Mouse (Mus musculus): ENCODE results near the gene Wnt10a. TPM values are rescaled to one million over a fixed set of nuclear protein-coding genes. Genes with fewer than 3 reads are reported as not detected.

The Wnt10a gene
- polyA plus RNA-seq, 1 experiment from 2014 or later = not detected

DNA sequence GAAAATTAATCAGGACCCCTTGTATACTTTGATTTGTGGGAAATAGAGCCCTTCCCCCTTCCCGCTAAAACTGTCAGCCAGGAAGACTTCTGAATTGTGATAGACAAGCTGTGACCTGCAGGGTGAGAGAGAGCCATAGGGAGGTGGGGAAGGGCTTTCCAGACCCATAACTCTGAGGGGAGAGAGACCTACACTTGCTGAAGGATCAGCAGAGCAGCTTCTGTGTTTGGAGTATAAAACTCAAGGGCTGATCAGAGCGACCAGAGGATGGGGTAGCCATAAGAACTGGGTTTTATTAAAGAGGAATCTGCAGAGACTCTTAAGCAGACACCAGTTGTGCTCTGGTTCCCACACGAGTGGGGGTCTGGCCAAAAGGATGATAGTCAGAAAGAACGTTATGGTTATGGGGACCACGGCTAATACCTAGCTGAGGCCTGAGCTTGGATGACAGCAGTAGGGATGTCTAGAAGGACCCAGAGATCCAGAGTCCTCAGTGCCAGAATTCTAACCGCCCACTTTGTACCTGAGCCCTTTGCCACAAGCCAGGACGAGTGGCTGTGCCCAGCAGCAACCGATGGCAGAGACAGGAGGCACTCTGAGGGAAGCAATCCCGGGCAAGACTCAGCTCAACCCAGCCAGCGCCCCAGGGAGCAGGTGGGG lies 13.0 kb downstream of the Wnt10a start:
- no peak overlapping the region for H3K4me3 ChIP-seq (ENCODE audit: low read depth, low read length)
- ATAC-seq (replicated peaks; ENCODE audit: insufficient number of reproducible peaks, low FRiP score, low TSS enrichment) = no peak
- H3K4me2 ChIP-seq = no peak overlapping the region
- H3K4me1 ChIP-seq (ENCODE audit: control insufficient read depth, insufficient read depth, low read length) = peaks cover 33% of the 10 kb centered on the region
- WGBS (ENCODE audit: insufficient replicate concordance) = 7% methylated on average over 10 of the region's 10 CpGs
- peaks cover 96% of the 10 kb centered on the region for H3K27me3 ChIP-seq (ENCODE audit: control insufficient read depth, insufficient read depth, low read length)
- no peak overlapping the region for H3K9ac ChIP-seq (ENCODE audit: low read depth, low read length)
- no peak overlapping the region for H3K27ac ChIP-seq (ENCODE audit: low read depth, low read length)
- no peaks in the 10 kb centered on the region for H3K9me3 ChIP-seq (replicated peaks; ENCODE audit: control insufficient read depth, low read length)
- H3K36me3 ChIP-seq (ENCODE audit: control insufficient read depth, insufficient read depth, low read length) = no peaks in the 10 kb centered on the region

DNA sequence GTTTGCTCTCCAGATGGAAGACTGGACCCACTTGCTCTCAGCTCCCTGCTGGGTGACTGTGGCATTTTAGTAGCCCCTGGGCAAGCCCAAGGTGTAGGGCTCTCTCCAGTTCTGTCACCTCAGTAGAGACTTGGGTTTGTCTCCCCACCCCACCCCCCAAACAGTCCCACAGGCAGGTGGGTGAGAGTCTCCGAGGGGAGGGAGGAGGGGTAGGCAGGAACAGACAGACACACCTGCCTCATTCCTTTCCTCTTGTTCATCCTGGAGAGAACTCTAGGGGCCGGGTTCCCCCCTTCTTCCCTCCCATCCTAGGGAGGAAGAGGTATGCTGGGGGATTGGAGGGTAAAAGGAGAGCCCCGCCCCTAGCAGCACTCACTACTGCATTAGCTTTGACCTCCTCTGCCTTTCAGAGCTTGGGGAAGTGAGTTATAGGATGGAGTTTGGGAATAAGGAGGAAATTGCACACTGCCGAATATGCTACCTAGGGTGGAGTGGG lies 14.1 kb downstream of the Wnt10a start:
- Histone ChIP-seq H3K9ac (ENCODE audit: low read depth, low read length) (no peak overlapping the region), H3K4me2 (no peak overlapping the region), H3K9me3 (replicated peaks; ENCODE audit: control insufficient read depth, low read length) (no peaks in the 10 kb centered on the region), H3K4me1 (ENCODE audit: control insufficient read depth, insufficient read depth, low read length) (peaks cover 30% of the 10 kb centered on the region), H3K4me3 (ENCODE audit: low read depth, low read length) (no peak overlapping the region), H3K27ac (ENCODE audit: low read depth, low read length) (no peak overlapping the region), H3K27me3 (ENCODE audit: control insufficient read depth, insufficient read depth, low read length) (peaks cover 94% of the 10 kb centered on the region), H3K36me3 (ENCODE audit: control insufficient read depth, insufficient read depth, low read length) (no peaks in the 10 kb centered on the region)
- ATAC-seq (replicated peaks; ENCODE audit: insufficient number of reproducible peaks, low FRiP score, low TSS enrichment) = no peak
- WGBS (ENCODE audit: insufficient replicate concordance) = 28% methylated on average over 4 of the region's 4 CpGs

DNA sequence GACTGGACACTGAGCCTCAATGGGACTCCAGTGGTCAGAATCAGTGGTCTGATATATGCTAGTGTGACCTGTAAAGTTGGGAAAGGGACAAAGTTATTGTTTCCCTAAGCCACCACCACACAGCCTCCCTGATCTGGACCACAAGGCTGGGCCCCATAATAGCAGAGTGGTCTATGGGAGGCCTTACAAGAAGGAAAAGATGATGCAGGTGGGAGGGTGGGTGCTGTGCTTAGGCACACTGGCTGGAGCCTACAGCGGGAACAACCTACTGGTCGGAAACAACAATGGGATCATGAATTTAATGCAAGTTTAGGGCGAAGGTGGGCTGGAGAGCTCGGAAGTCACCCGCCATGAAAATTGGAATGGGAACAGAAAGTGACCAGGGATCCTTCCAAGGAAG lies 14.5 kb downstream of the Wnt10a start:
- Histone ChIP-seq H3K4me3 (ENCODE audit: low read depth, low read length) (no peak overlapping the region), H3K4me2 (no peak overlapping the region), H3K36me3 (ENCODE audit: control insufficient read depth, insufficient read depth, low read length) (no peaks in the 10 kb centered on the region), H3K4me1 (ENCODE audit: control insufficient read depth, insufficient read depth, low read length) (peaks cover 26% of the 10 kb centered on the region), H3K9ac (ENCODE audit: low read depth, low read length) (no peak overlapping the region), H3K27me3 (ENCODE audit: control insufficient read depth, insufficient read depth, low read length) (peaks cover 92% of the 10 kb centered on the region), H3K9me3 (replicated peaks; ENCODE audit: control insufficient read depth, low read length) (no peaks in the 10 kb centered on the region), H3K27ac (ENCODE audit: low read depth, low read length) (no peak overlapping the region)
- WGBS (ENCODE audit: insufficient replicate concordance) = 7% methylated on average over 5 of the region's 5 CpGs
- ATAC-seq (replicated peaks; ENCODE audit: insufficient number of reproducible peaks, low FRiP score, low TSS enrichment) = no peak

DNA sequence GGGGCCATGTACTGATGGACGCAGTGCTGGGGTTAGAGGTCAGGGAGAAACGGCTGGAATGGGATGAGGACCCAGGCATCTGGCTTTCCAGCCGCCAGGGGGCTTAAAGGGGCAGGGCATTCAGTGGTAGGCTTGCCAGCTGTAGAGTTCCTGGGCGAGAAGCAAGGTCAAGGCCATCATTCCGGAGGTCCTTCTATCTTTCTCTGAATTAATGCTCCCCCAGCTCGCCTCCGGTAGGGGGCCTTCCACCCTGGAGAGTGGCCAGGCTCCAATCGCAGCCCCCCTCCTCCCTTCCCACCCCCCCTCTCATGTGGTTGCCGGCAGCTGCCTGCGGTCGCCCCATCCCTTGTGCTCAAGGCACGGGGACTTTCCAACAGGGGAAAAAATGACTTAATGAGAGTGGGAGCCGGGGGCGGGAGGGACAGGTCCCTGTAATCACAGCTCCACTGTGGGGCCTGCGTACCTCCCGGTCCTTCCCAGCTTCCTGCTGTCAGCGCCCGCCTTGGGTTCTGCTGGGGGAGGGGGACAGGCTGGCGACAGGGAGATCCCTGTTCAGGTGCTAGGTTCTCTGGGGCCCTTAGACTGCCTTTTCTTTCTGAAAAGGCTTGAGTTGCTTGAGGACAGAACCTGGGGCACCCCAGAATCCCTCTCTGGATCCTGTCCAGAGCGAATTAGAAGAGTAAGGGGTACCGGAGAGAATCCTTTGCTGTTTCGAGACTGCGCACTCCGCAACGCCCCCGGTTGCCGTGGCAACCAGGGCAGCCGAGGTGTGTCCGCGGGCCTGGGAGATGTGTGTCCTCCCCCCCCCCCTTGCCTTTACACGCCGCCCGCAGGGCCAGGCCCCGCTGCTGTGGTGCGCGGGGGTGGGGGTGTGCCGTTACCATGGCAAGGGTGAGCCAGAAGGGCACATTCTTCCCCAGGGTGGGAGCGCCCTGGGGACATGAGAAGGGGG lies 15.3 kb downstream of the Wnt10a start:
- no peak for ATAC-seq (replicated peaks; ENCODE audit: insufficient number of reproducible peaks, low FRiP score, low TSS enrichment)
- Histone ChIP-seq H3K36me3 (ENCODE audit: control insufficient read depth, insufficient read depth, low read length) (no peaks in the 10 kb centered on the region), H3K27me3 (ENCODE audit: control insufficient read depth, insufficient read depth, low read length) (peaks cover 88% of the 10 kb centered on the region), H3K27ac (ENCODE audit: low read depth, low read length) (no peak overlapping the region), H3K9ac (ENCODE audit: low read depth, low read length) (0 out of 2 replicates have a peak overlapping the region, but pooled peaks have one; percentile 16), H3K4me3 (ENCODE audit: low read depth, low read length) (peak overlapping the region; percentile 30), H3K4me1 (ENCODE audit: control insufficient read depth, insufficient read depth, low read length) (peaks cover 26% of the 10 kb centered on the region), H3K9me3 (replicated peaks; ENCODE audit: control insufficient read depth, low read length) (no peaks in the 10 kb centered on the region), H3K4me2 (peak overlapping the region; percentile 66)
- under 1% methylated on average over 37 of the region's 38 CpGs for WGBS (ENCODE audit: insufficient replicate concordance)

DNA sequence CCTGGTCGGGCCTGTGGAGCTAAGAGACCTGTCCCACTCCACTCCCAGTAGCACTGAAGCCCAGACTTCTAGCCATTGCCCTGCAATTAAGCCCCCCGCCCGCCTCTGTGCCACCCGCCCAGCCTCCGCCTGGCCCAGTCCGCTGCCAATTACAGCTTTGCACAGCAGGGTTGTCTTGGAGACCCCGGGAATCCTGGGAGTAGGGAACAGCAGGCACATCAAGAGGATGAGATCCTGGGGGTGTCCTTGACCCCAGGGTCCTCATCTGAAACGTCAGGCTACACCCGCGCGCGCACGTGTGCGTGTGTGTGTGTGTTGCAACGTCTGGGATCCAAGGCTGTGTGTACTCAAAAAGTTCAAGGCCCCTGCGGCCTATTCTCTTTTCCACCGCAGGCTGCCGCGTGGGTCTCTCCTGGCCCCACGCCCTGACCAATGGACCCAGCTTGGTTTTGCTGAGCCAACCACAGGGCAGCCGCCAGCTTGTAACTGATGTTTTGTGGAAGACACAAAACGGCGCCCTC lies 16.3 kb downstream of the Wnt10a start:
- H3K4me1 ChIP-seq (ENCODE audit: control insufficient read depth, insufficient read depth, low read length) = peaks cover 26% of the 10 kb centered on the region
- 5% methylated on average over 23 of the region's 23 CpGs for WGBS (ENCODE audit: insufficient replicate concordance)
- no peak overlapping the region for H3K27ac ChIP-seq (ENCODE audit: low read depth, low read length)
- 0 out of 2 replicates have a peak overlapping the region, but pooled peaks have one; percentile 3 for H3K4me3 ChIP-seq (ENCODE audit: low read depth, low read length)
- no peak overlapping the region for H3K9ac ChIP-seq (ENCODE audit: low read depth, low read length)
- peaks cover 85% of the 10 kb centered on the region for H3K27me3 ChIP-seq (ENCODE audit: control insufficient read depth, insufficient read depth, low read length)
- ATAC-seq (replicated peaks; ENCODE audit: insufficient number of reproducible peaks, low FRiP score, low TSS enrichment) = no peak
- H3K36me3 ChIP-seq (ENCODE audit: control insufficient read depth, insufficient read depth, low read length) = no peaks in the 10 kb centered on the region
- no peaks in the 10 kb centered on the region for H3K9me3 ChIP-seq (replicated peaks; ENCODE audit: control insufficient read depth, low read length)
- H3K4me2 ChIP-seq = peak overlapping the region; percentile 30; the same call in 1 of the 2 replicates

DNA sequence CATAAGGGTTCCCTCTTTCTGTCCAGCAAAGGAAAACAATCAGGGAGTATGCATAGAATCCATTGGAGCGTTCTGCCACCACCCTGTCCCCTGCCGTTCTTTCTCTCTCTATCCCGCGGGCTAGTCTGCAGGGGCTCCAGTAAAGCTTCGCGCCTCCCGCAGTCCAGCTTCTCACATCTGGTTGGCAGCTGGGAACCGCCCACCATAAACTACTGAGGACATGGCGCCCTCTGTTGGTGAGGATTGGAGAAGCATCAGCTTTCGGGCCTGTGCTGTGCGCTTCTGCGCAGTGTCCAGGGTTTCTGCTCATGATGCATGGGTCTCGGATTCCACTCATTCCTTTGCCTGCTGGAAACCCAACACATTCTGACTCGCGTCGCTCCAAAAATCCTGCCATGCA lies 16.8 kb downstream of the Wnt10a start:
- peaks cover 22% of the 10 kb centered on the region for H3K4me1 ChIP-seq (ENCODE audit: control insufficient read depth, insufficient read depth, low read length)
- H3K4me3 ChIP-seq (ENCODE audit: low read depth, low read length) = peak overlapping the region; percentile 8; the same call in 1 of the 2 replicates
- no peak overlapping the region for H3K9ac ChIP-seq (ENCODE audit: low read depth, low read length)
- WGBS (ENCODE audit: insufficient replicate concordance) = 1% methylated on average over 16 of the region's 16 CpGs
- H3K36me3 ChIP-seq (ENCODE audit: control insufficient read depth, insufficient read depth, low read length) = no peaks in the 10 kb centered on the region
- no peak; the same call in 1 of the 2 replicates for ATAC-seq (replicated peaks; ENCODE audit: insufficient number of reproducible peaks, low FRiP score, low TSS enrichment)
- peaks cover 80% of the 10 kb centered on the region for H3K27me3 ChIP-seq (ENCODE audit: control insufficient read depth, insufficient read depth, low read length)
- no peaks in the 10 kb centered on the region for H3K9me3 ChIP-seq (replicated peaks; ENCODE audit: control insufficient read depth, low read length)
- peak overlapping the region; percentile 43 for H3K4me2 ChIP-seq
- H3K27ac ChIP-seq (ENCODE audit: low read depth, low read length) = no peak overlapping the region

DNA sequence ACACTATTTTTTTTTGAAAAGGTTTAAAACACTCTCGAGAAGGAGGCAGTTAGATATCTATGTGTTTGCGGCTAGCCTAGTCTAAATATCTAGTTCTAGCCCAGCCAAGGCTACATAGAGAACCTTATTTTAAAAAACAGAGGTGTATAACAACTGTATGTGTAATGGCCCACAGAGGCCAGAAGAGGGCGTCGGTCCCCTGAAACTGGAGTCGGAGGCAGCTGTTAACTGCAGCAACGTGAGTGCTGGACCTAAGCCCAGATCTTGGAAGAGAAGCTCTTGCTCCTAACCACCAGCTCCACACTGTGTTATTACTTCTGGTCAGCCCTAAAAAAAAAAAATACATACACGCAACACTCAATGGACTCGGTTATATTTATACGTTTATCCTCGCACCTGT lies 17.7 kb downstream of the Wnt10a start:
- 58% methylated on average over 10 of the region's 10 CpGs for WGBS (ENCODE audit: insufficient replicate concordance)
- Histone ChIP-seq H3K9me3 (replicated peaks; ENCODE audit: control insufficient read depth, low read length) (no peaks in the 10 kb centered on the region), H3K27me3 (ENCODE audit: control insufficient read depth, insufficient read depth, low read length) (peaks cover 73% of the 10 kb centered on the region), H3K4me3 (ENCODE audit: low read depth, low read length) (no peak overlapping the region), H3K4me2 (no peak overlapping the region), H3K9ac (ENCODE audit: low read depth, low read length) (no peak overlapping the region), H3K36me3 (ENCODE audit: control insufficient read depth, insufficient read depth, low read length) (no peaks in the 10 kb centered on the region), H3K27ac (ENCODE audit: low read depth, low read length) (no peak overlapping the region), H3K4me1 (ENCODE audit: control insufficient read depth, insufficient read depth, low read length) (peaks cover 16% of the 10 kb centered on the region)
- no peak for ATAC-seq (replicated peaks; ENCODE audit: insufficient number of reproducible peaks, low FRiP score, low TSS enrichment)

DNA sequence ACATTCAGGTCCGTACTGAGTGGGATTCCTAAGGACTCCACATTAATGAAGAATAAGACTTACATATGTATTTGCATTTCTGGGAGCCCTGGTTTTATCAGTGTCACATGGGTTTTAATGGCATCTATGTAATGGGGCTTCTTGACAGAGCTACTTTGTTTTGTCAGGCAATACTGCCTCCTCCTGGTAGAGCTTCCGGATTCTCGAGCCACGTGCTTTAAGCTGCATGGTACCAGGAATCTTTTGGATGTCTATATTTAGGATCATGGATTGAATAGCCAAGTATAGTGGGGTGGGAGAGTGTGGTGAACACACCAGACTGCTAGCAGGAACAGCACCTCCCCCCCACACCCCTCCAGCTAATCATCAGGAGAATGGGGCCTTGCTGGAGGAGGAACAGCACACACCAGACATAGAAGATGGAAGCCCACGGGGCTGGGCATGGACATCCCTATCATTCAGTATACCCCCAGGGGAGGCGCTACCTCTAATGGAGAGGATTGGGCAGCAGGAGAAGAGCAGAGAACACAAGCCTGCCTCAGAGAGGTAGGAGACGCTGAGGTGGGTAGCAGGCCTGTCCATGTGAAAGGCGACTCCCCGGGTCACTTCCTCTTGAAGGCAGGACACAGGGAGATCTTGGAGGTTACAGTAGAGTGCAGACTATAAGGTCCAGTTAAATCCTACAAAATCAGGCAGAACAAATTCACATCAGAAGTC lies 23.8 kb downstream of the Wnt10a start:
- no peaks in the 10 kb centered on the region for H3K4me1 ChIP-seq (ENCODE audit: control insufficient read depth, insufficient read depth, low read length)
- H3K9ac ChIP-seq (ENCODE audit: low read depth, low read length) = no peak overlapping the region
- ATAC-seq (replicated peaks; ENCODE audit: insufficient number of reproducible peaks, low FRiP score, low TSS enrichment) = no peak
- no peak overlapping the region for H3K4me2 ChIP-seq
- WGBS (ENCODE audit: insufficient replicate concordance) = 64% methylated on average over 9 of the region's 9 CpGs
- no peak overlapping the region for H3K27ac ChIP-seq (ENCODE audit: low read depth, low read length)
- no peaks in the 10 kb centered on the region for H3K9me3 ChIP-seq (replicated peaks; ENCODE audit: control insufficient read depth, low read length)
- no peaks in the 10 kb centered on the region for H3K36me3 ChIP-seq (ENCODE audit: control insufficient read depth, insufficient read depth, low read length)
- H3K4me3 ChIP-seq (ENCODE audit: low read depth, low read length) = no peak overlapping the region
- peaks cover 14% of the 10 kb centered on the region for H3K27me3 ChIP-seq (ENCODE audit: control insufficient read depth, insufficient read depth, low read length)
